Mouse (Mus musculus) frontal cortex, adult (tissue): ENCODE data around the gene Vmn1r32.

Experiments used
- ATAC-seq: cut with Nextera tagmentation; 2 replicates; pipeline ENCODE4 v1.9.2; 2017; ENCODE audit warnings: mild to moderate bottlenecking, moderate library complexity, mixed read lengths; ENCODE audit not compliant: low TSS enrichment

The Vmn1r32 gene

GRCm38 (mm10) chr6:66559996-66560395 lies at the start of gene Vmn1r32:
Gene Vmn1r32, minus strand, starts transcription at chr6:66560096.
- ATAC-seq, result no peak

DNA sequence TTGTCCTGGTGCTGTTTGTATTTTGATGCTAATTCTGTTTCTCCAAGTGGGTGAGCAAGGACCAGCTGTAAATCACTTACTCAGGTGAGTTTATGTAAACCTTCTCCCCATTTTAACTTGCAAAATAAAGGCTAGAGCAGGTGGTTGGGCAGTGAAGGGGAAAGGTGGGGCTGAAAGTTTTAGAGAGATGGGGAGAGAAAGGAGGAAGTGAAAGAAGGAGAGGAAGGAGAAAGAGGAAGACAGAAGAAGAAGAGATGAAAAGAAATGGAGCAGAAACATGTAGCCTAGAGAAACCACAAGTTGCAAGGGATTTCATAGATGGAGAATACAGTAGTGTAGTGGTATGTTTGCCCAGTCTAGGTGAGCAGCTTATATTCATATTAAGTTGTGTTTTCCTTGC lies 35.9 kb upstream of the Vmn1r32 start:
- no peak for ATAC-seq

- no peak for ATAC-seq
These were observed 23.9 kb downstream of the Vmn1r32 start for GRCm38 (mm10) chr6:66535966-66536365.

- peak; percentile 97 for ATAC-seq
These were observed 24.7 kb downstream of the Vmn1r32 start, which contains the start of gene Mad2l1 for GRCm38 (mm10) chr6:66535028-66535862. Gene Mad2l1, plus strand, starts transcription at chr6:66535390.

DNA sequence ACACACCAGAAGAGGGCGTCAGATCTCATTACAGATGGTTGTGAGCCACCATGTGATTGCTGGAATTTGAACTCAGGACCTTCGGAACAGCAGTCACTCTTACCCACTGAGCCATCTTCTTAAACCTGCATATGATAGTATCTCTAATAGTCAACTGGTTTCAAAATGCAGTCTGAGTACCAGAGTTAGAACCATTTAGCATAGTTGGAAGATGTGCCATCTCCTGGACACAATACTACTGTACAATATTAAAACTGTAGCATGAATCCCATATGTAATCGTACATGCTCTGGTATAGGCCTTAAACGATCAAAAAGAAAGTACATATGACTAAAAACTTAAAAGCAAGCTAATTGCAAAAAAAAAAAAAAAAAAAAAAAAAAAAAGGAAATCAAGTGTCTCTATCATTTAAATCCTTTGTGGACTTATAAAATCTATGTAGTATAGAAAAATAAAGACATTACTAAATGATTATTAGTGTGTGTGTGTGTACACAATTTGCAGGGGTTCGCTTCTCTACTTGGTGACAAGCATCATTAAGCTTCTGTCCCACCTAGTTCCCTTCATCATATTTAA lies 25.4 kb downstream of the Vmn1r32 start:
- ATAC-seq, result no peak

DNA sequence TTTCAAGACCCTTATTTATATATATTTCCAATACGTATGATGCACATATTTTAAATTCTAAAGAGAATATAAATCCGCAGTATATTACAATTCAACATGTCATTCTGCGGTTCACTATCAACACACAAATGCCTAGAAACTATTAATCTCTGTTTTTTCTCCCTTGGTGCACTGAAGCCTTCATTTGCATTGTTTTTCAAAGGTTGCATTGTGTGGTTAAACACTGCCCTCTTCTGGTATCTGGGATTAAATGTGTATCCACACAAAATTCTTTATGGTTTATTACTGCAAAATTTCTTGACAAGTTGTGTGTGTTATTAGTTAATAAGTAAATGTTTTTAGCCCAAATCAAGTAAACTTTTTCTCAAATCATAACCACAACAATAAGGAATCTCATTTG lies 26.7 kb downstream of the Vmn1r32 start:
- ATAC-seq, result no peak

- no peak for ATAC-seq
These were observed 31.5 kb downstream of the Vmn1r32 start for GRCm38 (mm10) chr6:66528386-66528785.

GRCm38 (mm10) chr6:66516368-66516767 lies 43.5 kb downstream of the Vmn1r32 start:
- no peak for ATAC-seq
